Mouse (Mus musculus) ES-E14 (cell line): ENCODE data around the gene Col5a1. TPM values are rescaled to one million over a fixed set of nuclear protein-coding genes. Genes with fewer than 3 reads are reported as not detected.

Experiments
- DNase-seq: peaks from one replicate; pipeline ENCODE4 v3.0.0-alpha.2; 2013; ENCODE audit warnings: low read depth, low spot score
- H3K27ac ChIP-seq: 2 replicates; pipeline ENCODE4 v1.5.1; 2012; ENCODE audit warnings: low read depth, mild to moderate bottlenecking, low read length, moderate library complexity, mixed read lengths; ENCODE audit not compliant: poor library complexity, insufficient read depth, severe bottlenecking
- H3K36me3 ChIP-seq: 2 replicates; pipeline ENCODE4 v1.6.1; 2012; ENCODE audit warnings: mild to moderate bottlenecking, low read length, moderate library complexity, mixed read lengths; ENCODE audit not compliant: control insufficient read depth, poor library complexity, insufficient read depth, severe bottlenecking
- H3K4me1 ChIP-seq, 2 experiments: fragments of 150-350 bp in 1 of 2; sonication (generic) in 1 of 2; 2 replicates each; pipeline ENCODE4 v1.6.1; 2012; ENCODE audit warnings: low read length in 2 of 2, mild to moderate bottlenecking in 1 of 2, mixed read lengths in 1 of 2; ENCODE audit not compliant: control insufficient read depth in 2 of 2, insufficient read depth in 2 of 2, poor library complexity in 1 of 2
- H3K4me3 ChIP-seq, 2 experiments: fragments of 150-350 bp in 1 of 2; sonication (generic) in 1 of 2; 2 replicates each; pipeline ENCODE4 v1.5.1; 2012; ENCODE audit warnings: low read length in 2 of 2, low read depth in 1 of 2, mild to moderate bottlenecking in 1 of 2, mixed read lengths in 1 of 2; ENCODE audit not compliant: insufficient read depth in 1 of 2, poor library complexity in 1 of 2, severe bottlenecking in 1 of 2
- H3K9ac ChIP-seq: 2 replicates; pipeline ENCODE4 v1.6.1; 2012; ENCODE audit warnings: low read depth, mild to moderate bottlenecking, low read length, mixed read lengths; ENCODE audit not compliant: poor library complexity, insufficient read depth, severe bottlenecking
- H3K9me3 ChIP-seq: fragments of 150-350 bp; sonication (generic); 2 replicates; pipeline ENCODE4 v1.6.1; 2012; ENCODE audit warnings: low read depth, mild to moderate bottlenecking, low read length; ENCODE audit not compliant: control insufficient read depth, insufficient read depth
- CHD2 ChIP-seq: IDR thresholded peaks from 2 replicates; pipeline ENCODE4 v1.6.1; 2014; ENCODE audit warnings: mild to moderate bottlenecking, low read depth, low read length, inconsistent platforms
- HCFC1 ChIP-seq: IDR thresholded peaks from 2 replicates; pipeline ENCODE4 v1.6.1; 2012; ENCODE audit warnings: low read length, inconsistent platforms, borderline replicate concordance; ENCODE audit not compliant: insufficient read depth
- MAFK ChIP-seq: IDR thresholded peaks from 2 replicates; pipeline ENCODE4 v1.6.1; 2014; ENCODE audit warnings: mild to moderate bottlenecking, low read depth, low read length, inconsistent platforms; ENCODE audit not compliant: insufficient read depth
- ZC3H11A ChIP-seq: IDR thresholded peaks from 2 replicates; pipeline ENCODE4 v1.6.1; 2012; ENCODE audit warnings: low read depth, mild to moderate bottlenecking, inconsistent platforms, low read length, borderline replicate concordance
- ZNF384 ChIP-seq: IDR thresholded peaks from 2 replicates; pipeline ENCODE4 v1.6.1; 2012; ENCODE audit warnings: low read depth, low read length, inconsistent platforms
- in situ Hi-C, 2 experiments: fragments of 600-800 bp; cut with MboI; formaldehyde crosslinking; loops; one replicate each; pipeline ENCODE4 v1.15.1; 2025; ENCODE audit warnings: low sequenced_read_pairs in 2 of 2, inconsistent platforms in 1 of 2; ENCODE audit not compliant: unreplicated experiment in 2 of 2
- total RNA-seq: library from RNA; depleted of rRNA; stranded (reverse); fragments of 300-350 nt; gene quantifications from 2 replicates; pipeline ENCODE4 v1.2.3, GENCODE M21; 2012

Gene Col5a1
- total RNA-seq, 1 experiment: 42.3 TPM

DNA sequence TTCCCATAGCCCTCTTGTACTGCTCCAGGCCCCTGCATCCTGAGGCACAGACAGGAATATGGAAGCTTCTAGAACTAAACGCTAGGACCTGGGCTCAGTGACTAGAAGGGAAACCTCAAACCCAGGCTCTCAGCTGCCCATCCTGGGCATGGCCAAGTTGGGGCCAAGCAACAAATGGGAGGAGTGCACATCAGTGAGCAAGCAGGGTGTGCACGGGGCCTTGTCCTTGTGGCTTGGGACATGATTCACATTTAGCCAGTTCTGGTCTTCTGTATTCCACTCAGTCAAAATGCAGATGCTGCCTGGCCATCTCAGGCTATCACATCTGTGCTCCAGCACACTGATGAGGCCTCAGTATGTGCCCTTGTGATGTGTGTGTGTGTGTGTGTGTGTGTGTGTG is 49.2 kb downstream of the Col5a1 start:
- in situ Hi-C loops: loop anchor here in 1 of 2 experiments (25.0 kb wide), 1 partner anchor 477 kb away; no protein-coding TSS in a partner anchor

GRCm38 (mm10) chr2:27936607-27937191 is 50.5 kb downstream of the Col5a1 start:
- Histone ChIP-seq H3K9me3 (no peaks in the 10 kb centered on the region), H3K4me1 (no peaks in the 10 kb centered on the region), H3K36me3 (no peaks in the 10 kb centered on the region), H3K4me3 (no peak overlapping the region), H3K9ac (no peak overlapping the region), H3K27ac (no peak overlapping the region)
- DNase-seq: no peak
- TF ChIP-seq CHD2: no peak
- no peak for TF ChIP-seq HCFC1
- no peak for TF ChIP-seq ZC3H11A
- TF ChIP-seq MAFK: no peak
- TF ChIP-seq ZNF384: no peak
- in situ Hi-C loops: loop anchor here in 1 of 2 experiments (25.0 kb wide), 1 partner anchor 476 kb away; no protein-coding TSS in a partner anchor

More for the DNA sequence above, 49.2 kb downstream of the Col5a1 start:
- H3K4me1 ChIP-seq: no peaks in the 10 kb centered on the region
- no peak for DNase-seq
- no peak for TF ChIP-seq MAFK
- TF ChIP-seq CHD2: no peak
- no peak for TF ChIP-seq HCFC1
- no peak for TF ChIP-seq ZC3H11A
- TF ChIP-seq ZNF384: no peak
- H3K9ac ChIP-seq: no peak overlapping the region
- H3K4me3 ChIP-seq: no peak overlapping the region
- H3K36me3 ChIP-seq: no peaks in the 10 kb centered on the region
- no peaks in the 10 kb centered on the region for H3K9me3 ChIP-seq
- no peak overlapping the region for H3K27ac ChIP-seq

DNA sequence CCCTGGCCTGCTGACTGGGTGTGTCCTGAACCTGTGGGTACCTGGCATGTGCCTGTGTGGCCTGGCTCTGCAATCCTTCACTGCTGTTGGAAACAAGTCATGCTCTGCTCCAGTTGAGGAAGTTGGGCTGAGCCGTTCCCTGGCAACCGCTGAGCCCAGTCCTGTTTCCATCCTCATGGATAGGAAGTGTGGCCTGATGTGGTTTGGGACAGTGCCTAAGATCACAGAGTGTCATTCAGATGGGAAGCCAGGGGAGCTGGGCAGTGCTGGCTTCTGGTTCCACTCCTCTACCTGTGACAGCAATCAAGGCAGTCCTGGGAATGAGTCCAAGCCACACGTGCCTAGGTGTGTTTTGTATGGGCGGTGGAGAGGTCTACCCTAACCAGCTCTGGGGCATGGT is 53.2 kb downstream of the Col5a1 start:
- H3K4me3 ChIP-seq: no peak overlapping the region

GRCm38 (mm10) chr2:27940144-27940543 is 53.9 kb downstream of the Col5a1 start:
- in situ Hi-C loops: loop anchor here in 1 of 2 experiments (25.0 kb wide), 1 partner anchor 472 kb away; no protein-coding TSS in a partner anchor
- no peak overlapping the region for H3K27ac ChIP-seq
- no peaks in the 10 kb centered on the region for H3K9me3 ChIP-seq
- no peak for DNase-seq
- H3K9ac ChIP-seq: no peak overlapping the region
- H3K36me3 ChIP-seq: no peaks in the 10 kb centered on the region
- H3K4me1 ChIP-seq: no peaks in the 10 kb centered on the region
- no peak overlapping the region for H3K4me3 ChIP-seq
- TF ChIP-seq ZNF384 (no peak), HCFC1 (no peak), CHD2 (no peak), MAFK (no peak), ZC3H11A (no peak)

More for the DNA sequence above, 53.2 kb downstream of the Col5a1 start:
- in situ Hi-C loops: loop anchor here in 1 of 2 experiments (25.0 kb wide), 1 partner anchor 473 kb away; no protein-coding TSS in a partner anchor
- H3K4me1 ChIP-seq: no peaks in the 10 kb centered on the region
- DNase-seq: no peak
- no peaks in the 10 kb centered on the region for H3K36me3 ChIP-seq
- no peaks in the 10 kb centered on the region for H3K9me3 ChIP-seq
- no peak for TF ChIP-seq ZNF384
- TF ChIP-seq MAFK: no peak
- no peak for TF ChIP-seq CHD2
- no peak for TF ChIP-seq ZC3H11A
- no peak for TF ChIP-seq HCFC1
- H3K27ac ChIP-seq: no peak overlapping the region
- H3K9ac ChIP-seq: no peak overlapping the region

DNA sequence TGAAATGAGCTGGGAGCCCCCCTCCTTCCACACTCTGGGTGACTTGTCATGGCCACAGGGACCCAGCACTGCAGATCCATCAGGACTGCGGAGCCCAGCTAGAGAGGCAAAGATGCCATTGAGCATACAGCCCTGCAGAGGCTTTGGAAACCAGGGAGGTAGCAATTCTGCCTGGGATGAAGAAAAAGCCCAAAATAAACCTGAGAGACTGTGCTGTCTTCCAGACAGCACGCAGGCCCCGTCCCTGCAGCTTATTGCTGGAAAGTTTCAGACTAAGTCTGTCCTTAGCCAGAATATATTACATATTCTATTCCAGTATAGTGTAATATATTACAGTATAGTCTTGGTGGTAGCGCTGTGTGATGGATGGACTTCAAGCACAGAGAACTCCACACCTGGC is 61.0 kb downstream of the Col5a1 start:
- no peak for DNase-seq
- no peaks in the 10 kb centered on the region; the same call in 1 of the 2 replicates for H3K36me3 ChIP-seq
- H3K4me1 ChIP-seq: no peaks in the 10 kb centered on the region
- no peak overlapping the region for H3K9ac ChIP-seq
- H3K9me3 ChIP-seq: no peaks in the 10 kb centered on the region
- in situ Hi-C loops: loop anchor here in 1 of 2 experiments (25.0 kb wide), 1 partner anchor 465 kb away; no protein-coding TSS in a partner anchor
- TF ChIP-seq CHD2 (no peak), MAFK (no peak), HCFC1 (no peak), ZNF384 (no peak), ZC3H11A (no peak)
- no peak overlapping the region for H3K27ac ChIP-seq
- no peak overlapping the region for H3K4me3 ChIP-seq
